Mouse (Mus musculus): ENCODE measurements at regions not wholly inside any gene's neighbourhood (a gene's known extent, or its start where the extent isn't known, plus 50 kb on each side); places are given as distances from the start of the nearest gene placed in this dataset.

DNA sequence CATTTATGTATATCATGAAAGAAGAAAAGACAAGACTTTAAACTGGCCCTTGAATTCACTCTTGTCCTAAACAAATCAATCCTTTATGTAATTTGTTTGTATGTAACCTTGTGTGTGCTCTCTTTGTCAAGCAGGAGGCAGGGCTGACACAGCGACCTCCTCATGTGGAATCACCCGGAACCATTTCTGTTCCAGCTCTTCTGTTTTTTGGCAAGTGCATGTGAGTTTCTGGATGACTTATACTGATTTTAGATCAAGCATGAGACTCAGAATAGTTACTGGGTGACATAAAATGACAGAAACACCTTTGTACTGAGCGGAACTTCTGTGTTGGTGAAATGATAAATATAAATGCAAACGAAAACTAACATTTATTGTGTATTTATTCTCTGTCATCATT lies 152.3 kb upstream of the Cdkn2b start:
- ATAC-seq = no peak

DNA sequence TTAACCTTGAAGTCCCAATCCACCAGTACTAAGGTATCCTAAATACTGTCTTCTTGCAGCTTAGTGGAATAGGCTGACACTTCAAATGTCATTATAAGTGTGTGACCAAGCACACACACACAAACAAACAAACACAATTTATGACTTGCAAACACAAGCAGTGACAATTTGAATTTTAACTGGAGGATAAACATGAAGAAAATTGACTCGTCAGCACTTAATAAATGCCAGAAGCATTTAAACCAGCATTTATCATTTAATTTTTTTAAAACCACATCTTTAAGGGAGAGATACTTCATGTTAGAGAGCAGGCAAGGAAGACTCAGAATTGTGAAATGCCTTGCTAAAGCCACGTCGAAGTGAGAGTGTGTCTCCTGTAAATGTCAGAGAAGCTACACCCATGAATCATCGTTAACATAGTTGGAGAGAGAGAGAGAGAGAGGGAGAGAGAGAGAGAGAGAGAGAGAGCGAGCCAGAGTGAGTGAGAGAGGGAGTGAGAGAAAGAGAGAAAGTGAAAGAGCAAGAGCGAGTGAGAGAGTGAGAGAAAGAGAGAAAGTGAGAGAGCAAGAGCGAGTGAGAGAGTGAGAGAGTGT lies 149.4 kb upstream of the Cdkn2b start:
- 80% methylated on average over 7 of the region's 7 CpGs for WGBS
- no peak for TF ChIP-seq CTCF (IDR thresholded peaks at IDR 0.05; ENCODE audit: low read depth)
- Histone ChIP-seq H3K4me2 (ENCODE audit: low read depth, low read length) (no peak overlapping the region), H3K36me3 (ENCODE audit: insufficient read depth, low read length) (no peaks in the 10 kb centered on the region), H3K27me3 (ENCODE audit: insufficient read depth, low read length) (no peaks in the 10 kb centered on the region), H3K4me1 (ENCODE audit: insufficient read depth, low read length) (no peaks in the 10 kb centered on the region), H3K9me3 (ENCODE audit: low read length) (no peaks in the 10 kb centered on the region), H3K4me3 (ENCODE audit: low read length) (no peak overlapping the region), H3K9ac (replicated peaks; ENCODE audit: low read length) (no peak overlapping the region), H3K27ac (no peak overlapping the region)
- ATAC-seq = no peak
- no peak for DNase-seq (ENCODE audit: low spot score)

More for the DNA sequence above, 152.3 kb upstream of the Cdkn2b start:
- Histone ChIP-seq H3K9me3 (ENCODE audit: low read length) (no peaks in the 10 kb centered on the region), H3K27me3 (ENCODE audit: insufficient read depth, low read length) (no peaks in the 10 kb centered on the region), H3K4me1 (ENCODE audit: insufficient read depth, low read length) (no peaks in the 10 kb centered on the region), H3K36me3 (ENCODE audit: insufficient read depth, low read length) (no peaks in the 10 kb centered on the region), H3K4me2 (ENCODE audit: low read depth, low read length) (no peak overlapping the region), H3K4me3 (ENCODE audit: low read length) (no peak overlapping the region), H3K9ac (replicated peaks; ENCODE audit: low read length) (no peak overlapping the region), H3K27ac (no peak overlapping the region)
- no peak for TF ChIP-seq CTCF (IDR thresholded peaks at IDR 0.05; ENCODE audit: low read depth)
- no peak for DNase-seq (ENCODE audit: low spot score)
- WGBS = 85% methylated on average over 4 of the region's 4 CpGs

DNA sequence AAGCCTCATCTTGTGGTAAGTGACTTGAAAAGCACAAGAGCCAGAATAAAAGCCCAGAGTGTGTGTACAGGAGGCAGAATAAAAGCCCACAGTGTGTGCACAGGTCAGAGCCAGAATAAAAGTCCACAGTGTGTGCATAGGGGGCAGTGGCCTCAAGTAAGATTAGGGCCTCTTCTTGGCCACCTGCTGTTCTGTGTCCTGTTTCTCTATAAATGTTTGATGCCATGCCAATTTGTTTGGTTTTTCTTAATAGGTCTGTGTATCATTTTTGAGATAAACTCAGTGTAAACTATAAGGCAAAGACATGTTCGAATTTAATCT lies 148.5 kb upstream of the Cdkn2b start:
- ATAC-seq (no peak), DNase-seq (ENCODE audit: low spot score) (no peak)
- no peaks in the 10 kb centered on the region for H3K27me3 ChIP-seq (ENCODE audit: insufficient read depth, low read length)
- WGBS = 85% methylated on average over 1 of the region's 1 CpGs
- no peak overlapping the region for H3K27ac ChIP-seq
- no peak for TF ChIP-seq CTCF (IDR thresholded peaks at IDR 0.05; ENCODE audit: low read depth)
- no peaks in the 10 kb centered on the region for H3K36me3 ChIP-seq (ENCODE audit: insufficient read depth, low read length)
- no peak overlapping the region for H3K4me3 ChIP-seq (ENCODE audit: low read length)
- no peaks in the 10 kb centered on the region for H3K9me3 ChIP-seq (ENCODE audit: low read length)
- H3K4me2 ChIP-seq (ENCODE audit: low read depth, low read length) = no peak overlapping the region
- no peaks in the 10 kb centered on the region for H3K4me1 ChIP-seq (ENCODE audit: insufficient read depth, low read length)
- H3K9ac ChIP-seq (replicated peaks; ENCODE audit: low read length) = no peak overlapping the region

DNA sequence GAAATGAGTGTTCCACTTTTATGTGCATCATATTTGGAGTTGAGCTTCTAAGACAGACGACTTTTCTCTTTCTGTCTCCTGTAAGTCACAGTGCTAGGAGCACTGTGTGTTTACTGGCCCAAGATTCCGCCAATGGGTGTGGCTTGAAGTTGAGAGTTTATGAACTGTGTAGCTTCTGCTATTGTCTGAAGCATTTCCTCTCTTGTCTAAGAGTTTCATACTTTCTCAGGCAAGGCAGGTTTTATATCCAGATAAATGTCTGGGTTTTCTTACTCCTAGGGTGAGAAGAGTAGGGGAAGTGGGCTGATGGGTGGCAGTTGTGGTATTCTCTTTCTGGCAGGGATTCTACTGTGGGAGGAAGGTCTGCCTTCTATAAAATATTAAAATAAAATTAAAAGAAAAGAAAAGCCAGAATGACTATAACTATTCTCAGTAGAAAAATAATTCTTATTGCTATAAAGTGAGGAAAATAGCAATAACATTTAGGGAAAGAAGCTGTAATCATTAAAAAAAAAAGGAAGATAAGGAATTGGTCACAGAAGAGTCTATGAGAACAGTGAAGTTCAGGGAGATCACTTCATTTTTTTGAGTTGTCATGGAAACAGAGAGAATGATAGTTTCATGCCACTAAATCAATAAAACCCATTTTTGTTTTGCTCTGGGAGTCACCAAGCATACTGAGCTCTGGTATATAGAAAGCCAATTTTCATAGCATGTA lies 147.9 kb upstream of the Cdkn2b start:
- Histone ChIP-seq H3K4me3 (ENCODE audit: low read length) (no peak overlapping the region), H3K27ac (no peak overlapping the region), H3K9me3 (ENCODE audit: low read length) (no peaks in the 10 kb centered on the region), H3K36me3 (ENCODE audit: insufficient read depth, low read length) (no peaks in the 10 kb centered on the region), H3K4me2 (ENCODE audit: low read depth, low read length) (no peak overlapping the region), H3K9ac (replicated peaks; ENCODE audit: low read length) (no peak overlapping the region), H3K4me1 (ENCODE audit: insufficient read depth, low read length) (no peaks in the 10 kb centered on the region), H3K27me3 (ENCODE audit: insufficient read depth, low read length) (no peaks in the 10 kb centered on the region)
- ATAC-seq (no peak), DNase-seq (ENCODE audit: low spot score) (no peak)
- no peak for TF ChIP-seq CTCF (IDR thresholded peaks at IDR 0.05; ENCODE audit: low read depth)
- WGBS = 75% methylated on average over 2 of the region's 2 CpGs

DNA sequence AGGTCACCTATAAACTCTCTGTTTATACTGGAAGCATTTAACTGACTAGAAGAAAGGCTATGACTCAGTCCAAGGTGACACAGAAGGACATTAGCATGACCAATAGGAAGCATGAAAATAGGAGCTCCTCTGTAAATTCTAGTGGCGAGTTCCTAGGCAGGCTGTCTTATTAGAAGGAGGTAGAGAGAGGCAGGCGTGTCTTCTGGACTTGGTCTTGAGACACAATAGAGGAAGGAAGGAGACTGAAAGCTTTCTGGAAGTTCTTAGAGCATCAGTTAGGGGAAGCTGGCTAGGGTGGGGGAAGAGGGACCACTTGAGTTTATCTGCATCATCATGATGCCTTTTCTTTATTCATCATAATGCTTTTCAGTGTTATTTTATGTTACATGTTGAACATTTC lies 147.0 kb upstream of the Cdkn2b start:
- DNase-seq (ENCODE audit: low spot score) (no peak), ATAC-seq (no peak)
- Histone ChIP-seq H3K9ac (replicated peaks; ENCODE audit: low read length) (no peak overlapping the region), H3K27ac (no peak overlapping the region), H3K27me3 (ENCODE audit: insufficient read depth, low read length) (no peaks in the 10 kb centered on the region), H3K4me3 (ENCODE audit: low read length) (no peak overlapping the region), H3K4me1 (ENCODE audit: insufficient read depth, low read length) (no peaks in the 10 kb centered on the region), H3K36me3 (ENCODE audit: insufficient read depth, low read length) (no peaks in the 10 kb centered on the region), H3K4me2 (ENCODE audit: low read depth, low read length) (no peak overlapping the region), H3K9me3 (ENCODE audit: low read length) (no peaks in the 10 kb centered on the region)
- TF ChIP-seq CTCF (IDR thresholded peaks at IDR 0.05; ENCODE audit: low read depth) = no peak
- 90% methylated on average over 2 of the region's 2 CpGs for WGBS

DNA sequence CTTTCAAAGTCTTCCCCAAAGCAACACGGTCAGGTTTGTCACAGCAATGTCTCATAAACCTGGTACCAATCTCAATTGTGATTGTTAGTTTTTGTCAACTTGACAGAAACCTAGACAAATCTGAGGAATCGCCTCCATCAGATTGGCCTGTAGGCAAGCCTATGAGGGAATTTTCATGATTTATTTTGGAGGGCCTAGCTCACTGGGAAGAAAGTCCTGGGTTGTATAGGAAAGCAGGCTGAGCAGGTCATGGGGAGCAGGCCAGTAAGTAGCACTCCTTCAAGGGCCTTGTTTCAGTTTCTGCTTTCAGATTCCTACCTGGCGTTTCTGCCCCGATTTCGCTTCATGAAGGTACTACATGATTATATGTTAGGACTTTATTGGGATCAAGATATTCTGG lies 144.1 kb upstream of the Cdkn2b start:
- ATAC-seq (no peak), DNase-seq (ENCODE audit: low spot score) (no peak)
- Histone ChIP-seq H3K27me3 (ENCODE audit: insufficient read depth, low read length) (no peaks in the 10 kb centered on the region), H3K27ac (no peak overlapping the region), H3K4me3 (ENCODE audit: low read length) (no peak overlapping the region), H3K9me3 (ENCODE audit: low read length) (no peaks in the 10 kb centered on the region), H3K4me2 (ENCODE audit: low read depth, low read length) (no peak overlapping the region), H3K36me3 (ENCODE audit: insufficient read depth, low read length) (no peaks in the 10 kb centered on the region), H3K9ac (replicated peaks; ENCODE audit: low read length) (no peak overlapping the region), H3K4me1 (ENCODE audit: insufficient read depth, low read length) (no peaks in the 10 kb centered on the region)
- TF ChIP-seq CTCF (IDR thresholded peaks at IDR 0.05; ENCODE audit: low read depth) = no peak
- 97% methylated on average over 5 of the region's 5 CpGs for WGBS

DNA sequence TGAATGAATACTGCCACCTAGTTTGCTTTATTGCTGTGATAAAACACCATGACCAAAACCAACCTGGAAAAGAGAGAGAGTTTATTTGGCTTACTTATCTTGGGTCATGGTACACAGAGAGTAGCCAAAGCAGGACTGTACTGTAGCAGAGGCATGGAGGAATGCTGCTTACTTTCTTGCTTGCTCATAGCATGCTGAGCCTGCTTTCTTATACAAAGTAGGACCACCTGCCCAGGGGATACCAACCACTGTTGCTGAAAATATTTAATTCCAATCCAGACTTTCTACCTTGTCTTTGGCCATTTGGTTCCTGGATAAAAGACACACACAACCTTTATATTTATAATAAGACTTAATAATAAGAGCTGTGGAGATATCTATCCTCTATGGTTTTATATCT lies 142.2 kb upstream of the Cdkn2b start:
- H3K27me3 ChIP-seq (ENCODE audit: insufficient read depth, low read length) = no peaks in the 10 kb centered on the region
- no peaks in the 10 kb centered on the region for H3K4me1 ChIP-seq (ENCODE audit: insufficient read depth, low read length)
- no peaks in the 10 kb centered on the region for H3K9me3 ChIP-seq (ENCODE audit: low read length)
- no peak overlapping the region for H3K4me2 ChIP-seq (ENCODE audit: low read depth, low read length)
- no peak overlapping the region for H3K9ac ChIP-seq (replicated peaks; ENCODE audit: low read length)
- H3K36me3 ChIP-seq (ENCODE audit: insufficient read depth, low read length) = no peaks in the 10 kb centered on the region
- H3K4me3 ChIP-seq (ENCODE audit: low read length) = no peak overlapping the region
- no peak overlapping the region for H3K27ac ChIP-seq
- no peak for TF ChIP-seq CTCF (IDR thresholded peaks at IDR 0.05; ENCODE audit: low read depth)
- no peak for ATAC-seq
- no peak for DNase-seq (ENCODE audit: low spot score)

Data from hindbrain, postnatal 0 days (tissue).